8 mouse cellular contexts compared by ENCODE assay signal in the genomic region with DNA sequence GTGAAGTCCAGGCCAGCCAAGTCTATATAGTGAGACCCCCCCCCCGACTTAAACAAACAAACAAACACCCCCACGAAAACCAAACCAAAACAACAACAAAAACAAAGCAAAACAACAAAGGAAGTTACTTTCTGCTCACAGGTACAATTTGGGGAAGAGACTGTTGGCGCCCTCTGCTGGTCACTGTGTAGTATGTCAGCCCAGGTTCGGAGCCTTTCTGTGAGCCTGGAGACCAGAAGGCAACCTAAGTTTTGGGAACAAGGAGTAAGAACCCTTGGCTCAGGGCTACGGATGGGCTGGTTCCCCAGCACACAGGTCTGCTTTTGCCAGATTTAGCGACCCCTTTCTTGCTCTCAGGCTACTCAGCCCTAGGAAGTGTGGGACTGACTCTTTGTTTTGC. TPM values are rescaled to one million over a fixed set of nuclear protein-coding genes. Genes with fewer than 3 reads are reported as not detected.
DNase-seq lines count a peak whose midpoint lies in the region; ATAC-seq lines count a peak whose summit lies in the region.

No protein-coding gene starts in this region.

- H3K9me3 ChIP-seq in hindbrain, embryonic 11.5 days (ENCODE audit: control insufficient read depth, low read length): no peaks in the 10 kb centered on the region
- H3K9me3 ChIP-seq in hindbrain, embryonic 12.5 days (replicated peaks): peaks cover 12% of the 10 kb centered on the region; the same call in 1 of the 2 replicates
- 0 out of 2 replicates have a peak, but pooled peaks cover 3% of the 10 kb centered on the region for H3K9me3 ChIP-seq in heart, embryonic 13.5 days

- ATAC-seq in hindbrain, embryonic 11.5 days (ENCODE audit: low FRiP score): no peak
- ATAC-seq in hindbrain, embryonic 12.5 days (ENCODE audit: low FRiP score): no peak
- no peak for ATAC-seq in heart, embryonic 13.5 days (ENCODE audit: extremely low read depth, insufficient number of reproducible peaks, low FRiP score, low TSS enrichment)
- peak; percentile 63 for ATAC-seq in megakaryocyte progenitor cell, adult 5-6 weeks (replicated peaks; ENCODE audit: poor library complexity)

- peak; percentile 78 for DNase-seq in hindbrain, embryonic 11.5 days (ENCODE audit: low spot score)
- peak; percentile 94 for DNase-seq in ZHBTc4 (ENCODE audit: low read depth, low spot score)
- peak; percentile 48 to 68 for DNase-seq in cerebellum, postnatal 36 days
- DNase-seq in layer of hippocampus, adult 9-11 months: peak; percentile 48
- DNase-seq in splenic B cell, adult 2 months (ENCODE audit: low read depth, low spot score): peak; percentile 79

- H3K27me3 ChIP-seq in hindbrain, embryonic 11.5 days (ENCODE audit: control insufficient read depth, insufficient read depth, low read length): no peaks in the 10 kb centered on the region
- H3K27me3 ChIP-seq in hindbrain, embryonic 12.5 days: no peaks in the 10 kb centered on the region
- H3K27me3 ChIP-seq in heart, embryonic 13.5 days (replicated peaks): no peaks in the 10 kb centered on the region
- no peaks in the 10 kb centered on the region; the same call in 1 of the 2 replicates for H3K27me3 ChIP-seq in splenic B cell, adult 2 months (ENCODE audit: control insufficient read depth, insufficient read depth, low read length, poor library complexity, severe bottlenecking)

- no peak overlapping the region for H3K27ac ChIP-seq in hindbrain, embryonic 11.5 days (ENCODE audit: low read depth, low read length)
- no peak overlapping the region for H3K27ac ChIP-seq in hindbrain, embryonic 12.5 days
- H3K27ac ChIP-seq in heart, embryonic 13.5 days (replicated peaks): no peak overlapping the region

- no peak overlapping the region for H3K9ac ChIP-seq in hindbrain, embryonic 11.5 days (ENCODE audit: low read depth, low read length)
- no peak overlapping the region for H3K9ac ChIP-seq in hindbrain, embryonic 12.5 days
- H3K9ac ChIP-seq in heart, embryonic 13.5 days: no peak overlapping the region

- H3K4me2 ChIP-seq in hindbrain, embryonic 11.5 days (replicated peaks; ENCODE audit: low read depth, low read length): no peak overlapping the region
- H3K4me2 ChIP-seq in hindbrain, embryonic 12.5 days (replicated peaks): no peak overlapping the region
- H3K4me2 ChIP-seq in heart, embryonic 13.5 days: peak overlapping the region; percentile 29; the same call in 1 of the 2 replicates

- no peaks in the 10 kb centered on the region for H3K4me1 ChIP-seq in hindbrain, embryonic 11.5 days (replicated peaks; ENCODE audit: control insufficient read depth, insufficient read depth, low read length)
- H3K4me1 ChIP-seq in hindbrain, embryonic 12.5 days: no peaks in the 10 kb centered on the region
- H3K4me1 ChIP-seq in heart, embryonic 13.5 days: peaks cover 10% of the 10 kb centered on the region

- 12% methylated on average over 6 of the region's 6 CpGs for WGBS in hindbrain, embryonic 11.5 days
- 9% methylated on average over 6 of the region's 6 CpGs for WGBS in hindbrain, embryonic 12.5 days
- 6% methylated on average over 6 of the region's 6 CpGs for WGBS in heart, embryonic 13.5 days

- H3K4me3 ChIP-seq in hindbrain, embryonic 11.5 days (ENCODE audit: low read depth, low read length): no peak overlapping the region
- no peak overlapping the region for H3K4me3 ChIP-seq in hindbrain, embryonic 12.5 days
- no peak overlapping the region for H3K4me3 ChIP-seq in heart, embryonic 13.5 days

- H3K36me3 ChIP-seq in hindbrain, embryonic 11.5 days (ENCODE audit: control insufficient read depth, insufficient read depth, low read length): no peaks in the 10 kb centered on the region
- no peaks in the 10 kb centered on the region for H3K36me3 ChIP-seq in hindbrain, embryonic 12.5 days
- H3K36me3 ChIP-seq in heart, embryonic 13.5 days: no peaks in the 10 kb centered on the region
- no peaks in the 10 kb centered on the region for H3K36me3 ChIP-seq in splenic B cell, adult 2 months (ENCODE audit: control insufficient read depth, insufficient read depth, low read length, poor library complexity, severe bottlenecking)

RNA-seq across cellular contexts. Expression of gene Slc15a1, which starts 49.5 kb away (rescaled TPM):
- 0.15 and 0.36 TPM in 2 replicates for polyA plus RNA-seq in hindbrain, embryonic 11.5 days (2014; fragmentation: Nextera tagmentation; extraction: Ambion mirVana)
- 0.14 and 0.49 TPM in 2 replicates for polyA plus RNA-seq in hindbrain, embryonic 12.5 days (2016; fragmentation: Nextera tagmentation; extraction: Ambion mirVana)
- polyA plus RNA-seq in heart, embryonic 13.5 days (2015; fragmentation: Nextera tagmentation; extraction: Ambion mirVana): 0.06 TPM in 1 of 2 replicates, not detected in the other
- total RNA-seq in megakaryocyte progenitor cell, adult 5-6 weeks (2015): not detected in 2 replicates
- total RNA-seq in megakaryocyte progenitor cell, adult 5-6 weeks (2017): not detected in 2 replicates
